Mouse (Mus musculus) small intestine, adult 2 months (tissue): Measurements from ENCODE around the gene S100a3.

Experiments
- CTCF ChIP-seq: fragments of 200-500 bp; IDR thresholded peaks from 2 replicates; pipeline ENCODE4 v1.5.1; 2012; ENCODE audit warnings: low read depth, mild to moderate bottlenecking, control low read depth, inconsistent platforms, low read length, moderate library complexity, mixed read lengths; ENCODE audit not compliant: insufficient replicate concordance, insufficient read length; ENCODE audit errors: extremely low read depth
- POLR2A ChIP-seq: fragments of 200-500 bp; IDR thresholded peaks from 2 replicates; pipeline ENCODE4 v1.6.1; 2012; ENCODE audit warnings: low read depth, mild to moderate bottlenecking, control low read depth, inconsistent platforms, low read length, moderate library complexity

- TF ChIP-seq POLR2A (peak; percentile 65; the same call in 1 of the 2 replicates), CTCF (no peak)
Observed at GRCm38 (mm10) chr3:90537141-90537904, 23.1 kb upstream of the S100a3 start, which contains the start of gene S100a16.
